Mouse (Mus musculus): ENCODE measurements around the gene Cdhr2. TPM values are rescaled to one million over a fixed set of nuclear protein-coding genes. Genes with fewer than 3 reads are reported as not detected.

Cdhr2 gene
- polyA plus RNA-seq, 1 experiment, result not detected

GRCm38 (mm10) chr13:54695479-54696230 is 5.6 kb upstream of the Cdhr2 start:
- Histone ChIP-seq H3K4me1 (ENCODE audit: control insufficient read depth, insufficient read depth, low read length) (peaks cover 6% of the 10 kb centered on the region), H3K27ac (ENCODE audit: control insufficient read depth, insufficient read depth, low read depth, low read length, poor library complexity) (no peak overlapping the region), H3K4me3 (replicated peaks; ENCODE audit: control insufficient read depth, low read depth, low read length) (no peak overlapping the region)
- 86% methylated on average over 11 of the region's 11 CpGs for WGBS
- TF ChIP-seq POLR2A (IDR thresholded peaks at IDR 0.05; ENCODE audit: borderline replicate concordance, control insufficient read depth, low read depth, low read length) (no peak), CTCF (IDR thresholded peaks at IDR 0.05; ENCODE audit: control insufficient read depth, insufficient read depth, low read length) (no peak)

DNA sequence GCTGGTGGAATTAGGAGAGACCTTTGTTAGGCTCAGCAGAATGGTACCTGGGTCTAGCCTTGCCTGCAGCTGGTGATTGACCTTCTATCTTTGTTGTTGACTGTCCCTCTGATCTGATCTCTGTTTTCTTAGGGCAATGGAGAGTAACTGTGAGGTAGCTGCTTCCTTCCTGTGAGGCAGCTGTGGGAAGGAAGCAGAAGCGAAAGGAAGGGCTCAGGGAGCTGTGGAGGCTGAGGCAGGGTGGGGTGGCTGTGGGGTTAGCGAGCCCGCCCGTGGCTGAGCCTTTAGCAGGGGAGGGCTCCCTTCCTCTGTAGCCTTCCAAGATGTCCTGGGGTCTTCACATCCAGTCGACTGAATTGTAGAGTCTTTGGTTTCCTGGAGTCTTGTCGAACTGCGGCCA is 1.2 kb downstream of the Cdhr2 start:
- no peak for TF ChIP-seq CTCF (IDR thresholded peaks at IDR 0.05; ENCODE audit: control insufficient read depth, insufficient read depth, low read length)
- TF ChIP-seq POLR2A (IDR thresholded peaks at IDR 0.05; ENCODE audit: borderline replicate concordance, control insufficient read depth, low read depth, low read length), result no peak
- H3K4me1 ChIP-seq (ENCODE audit: control insufficient read depth, insufficient read depth, low read length), result no peaks in the 10 kb centered on the region
- no peak overlapping the region for H3K27ac ChIP-seq (ENCODE audit: control insufficient read depth, insufficient read depth, low read depth, low read length, poor library complexity)
- H3K4me3 ChIP-seq (replicated peaks; ENCODE audit: control insufficient read depth, low read depth, low read length), result no peak overlapping the region
- 38% methylated on average over 7 of the region's 7 CpGs for WGBS

DNA sequence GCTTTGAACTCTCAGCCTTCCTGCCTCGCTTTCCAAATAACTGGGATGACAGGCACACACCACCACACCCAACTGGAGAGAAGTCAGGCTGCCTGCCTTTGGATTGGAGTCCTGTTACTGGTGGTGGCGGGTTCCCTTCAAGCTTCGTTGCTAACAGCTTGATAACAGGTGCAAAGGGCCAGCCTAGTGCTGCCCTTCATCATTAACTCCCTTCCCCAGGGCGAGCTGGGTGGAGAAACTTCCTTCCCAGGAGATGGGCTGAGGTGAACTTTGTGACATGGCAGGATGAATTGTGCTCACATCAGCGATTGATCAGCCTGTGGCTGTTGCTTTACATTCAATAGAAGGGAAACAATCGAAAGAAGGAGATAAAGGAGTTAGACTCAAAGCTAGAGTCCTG is 3.6 kb downstream of the Cdhr2 start:
- H3K4me1 ChIP-seq (ENCODE audit: control insufficient read depth, insufficient read depth, low read length), result no peaks in the 10 kb centered on the region; the same call in 1 of the 2 replicates
- TF ChIP-seq POLR2A (IDR thresholded peaks at IDR 0.05; ENCODE audit: borderline replicate concordance, control insufficient read depth, low read depth, low read length) (no peak), CTCF (IDR thresholded peaks at IDR 0.05; ENCODE audit: control insufficient read depth, insufficient read depth, low read length) (no peak)
- H3K27ac ChIP-seq (ENCODE audit: control insufficient read depth, insufficient read depth, low read depth, low read length, poor library complexity), result no peak overlapping the region
- WGBS, result 50% methylated on average over 6 of the region's 6 CpGs
- H3K4me3 ChIP-seq (replicated peaks; ENCODE audit: control insufficient read depth, low read depth, low read length), result no peak overlapping the region

DNA sequence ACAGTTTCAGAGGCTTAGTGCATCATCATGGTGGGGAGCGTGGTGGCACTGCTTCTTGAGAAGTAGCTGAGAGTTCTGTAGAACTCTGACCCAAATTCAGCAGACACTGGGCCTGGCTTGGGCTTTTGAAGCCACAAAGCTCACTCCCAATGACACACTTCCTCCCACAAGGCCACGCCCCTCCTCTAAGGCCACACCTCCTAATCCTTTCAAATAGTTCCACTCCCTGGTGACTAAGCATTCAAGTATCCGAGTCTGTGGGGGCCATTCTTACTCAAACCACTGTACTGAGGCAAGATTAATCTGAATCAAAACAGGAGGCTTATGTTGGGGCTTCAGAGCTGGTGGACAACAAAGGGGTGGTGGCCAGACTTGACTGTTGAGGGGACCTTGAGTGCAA is 9.6 kb downstream of the Cdhr2 start:
- no peak for TF ChIP-seq CTCF (IDR thresholded peaks at IDR 0.05; ENCODE audit: control insufficient read depth, insufficient read depth, low read length)
- TF ChIP-seq POLR2A (IDR thresholded peaks at IDR 0.05; ENCODE audit: borderline replicate concordance, control insufficient read depth, low read depth, low read length), result no peak
- 73% methylated on average over 3 of the region's 3 CpGs for WGBS
- Histone ChIP-seq H3K4me1 (ENCODE audit: control insufficient read depth, insufficient read depth, low read length) (no peaks in the 10 kb centered on the region; the same call in 1 of the 2 replicates), H3K27ac (ENCODE audit: control insufficient read depth, insufficient read depth, low read depth, low read length, poor library complexity) (no peak overlapping the region), H3K4me3 (replicated peaks; ENCODE audit: control insufficient read depth, low read depth, low read length) (no peak overlapping the region)

DNA sequence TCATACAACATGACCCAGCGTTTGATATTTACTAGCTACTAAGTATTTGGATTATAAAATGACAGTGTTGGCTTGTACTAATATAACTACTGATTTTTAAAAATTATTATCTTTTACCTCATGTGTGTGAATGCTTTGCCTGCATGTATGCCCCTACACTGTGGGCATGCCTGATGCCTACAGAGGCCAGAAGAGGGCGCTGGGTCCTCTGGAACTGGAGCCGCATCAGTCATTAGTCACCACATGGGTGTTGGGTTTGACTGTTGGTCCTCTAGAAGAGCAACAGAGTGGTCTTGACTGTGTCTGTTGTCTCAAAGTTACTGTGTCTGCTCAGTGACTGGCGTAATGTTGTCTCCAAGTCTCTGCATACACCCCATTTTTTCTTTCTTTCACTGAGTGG is 13.1 kb downstream of the Cdhr2 start:
- TF ChIP-seq CTCF (IDR thresholded peaks at IDR 0.05; ENCODE audit: control insufficient read depth, insufficient read depth, low read length), result peak; percentile 26; the same call in 1 of the 2 replicates
- TF ChIP-seq POLR2A (IDR thresholded peaks at IDR 0.05; ENCODE audit: borderline replicate concordance, control insufficient read depth, low read depth, low read length), result no peak
- no peak overlapping the region for H3K4me3 ChIP-seq (replicated peaks; ENCODE audit: control insufficient read depth, low read depth, low read length)
- no peaks in the 10 kb centered on the region for H3K4me1 ChIP-seq (ENCODE audit: control insufficient read depth, insufficient read depth, low read length)
- 35% methylated on average over 4 of the region's 4 CpGs for WGBS
- no peak overlapping the region for H3K27ac ChIP-seq (ENCODE audit: control insufficient read depth, insufficient read depth, low read depth, low read length, poor library complexity)

GRCm38 (mm10) chr13:54714996-54715395 is 13.7 kb downstream of the Cdhr2 start:
- H3K27ac ChIP-seq (ENCODE audit: control insufficient read depth, insufficient read depth, low read depth, low read length, poor library complexity), result no peak overlapping the region
- TF ChIP-seq POLR2A (IDR thresholded peaks at IDR 0.05; ENCODE audit: borderline replicate concordance, control insufficient read depth, low read depth, low read length) (no peak), CTCF (IDR thresholded peaks at IDR 0.05; ENCODE audit: control insufficient read depth, insufficient read depth, low read length) (no peak)
- WGBS, result 73% methylated on average over 10 of the region's 10 CpGs
- no peak overlapping the region for H3K4me3 ChIP-seq (replicated peaks; ENCODE audit: control insufficient read depth, low read depth, low read length)
- H3K4me1 ChIP-seq (ENCODE audit: control insufficient read depth, insufficient read depth, low read length), result no peaks in the 10 kb centered on the region

GRCm38 (mm10) chr13:54716916-54717315 is 15.7 kb downstream of the Cdhr2 start:
- no peaks in the 10 kb centered on the region for H3K4me1 ChIP-seq (ENCODE audit: control insufficient read depth, insufficient read depth, low read length)
- H3K4me3 ChIP-seq (replicated peaks; ENCODE audit: control insufficient read depth, low read depth, low read length), result no peak overlapping the region
- 2% methylated on average over 5 of the region's 5 CpGs for WGBS
- TF ChIP-seq POLR2A (IDR thresholded peaks at IDR 0.05; ENCODE audit: borderline replicate concordance, control insufficient read depth, low read depth, low read length), result no peak
- peak; percentile 76 for TF ChIP-seq CTCF (IDR thresholded peaks at IDR 0.05; ENCODE audit: control insufficient read depth, insufficient read depth, low read length)
- H3K27ac ChIP-seq (ENCODE audit: control insufficient read depth, insufficient read depth, low read depth, low read length, poor library complexity), result no peak overlapping the region

DNA sequence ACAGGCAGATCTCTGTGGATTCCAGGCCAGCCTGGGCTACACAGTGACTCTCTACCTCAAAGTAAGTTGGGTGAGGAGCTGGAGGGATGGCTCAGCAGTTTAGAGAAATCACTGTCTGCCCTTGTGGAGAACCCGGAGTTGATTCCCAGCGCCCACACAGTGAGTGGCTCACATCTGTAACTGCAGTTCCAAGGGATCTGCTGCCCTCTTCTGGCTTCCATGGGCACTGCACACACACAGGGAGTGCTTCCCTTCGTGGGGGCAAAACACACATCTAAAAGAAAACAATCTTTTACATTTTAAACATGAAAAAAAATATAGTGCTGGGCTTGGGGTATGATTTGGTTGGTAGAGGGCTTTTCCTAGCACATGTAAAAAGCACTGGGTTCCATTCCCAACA is 21.9 kb downstream of the Cdhr2 start:
- no peak overlapping the region for H3K4me3 ChIP-seq (replicated peaks; ENCODE audit: control insufficient read depth, low read depth, low read length)
- WGBS, result 88% methylated on average over 3 of the region's 3 CpGs
- TF ChIP-seq POLR2A (IDR thresholded peaks at IDR 0.05; ENCODE audit: borderline replicate concordance, control insufficient read depth, low read depth, low read length), result no peak
- peak; percentile 35; the same call in 1 of the 2 replicates for TF ChIP-seq CTCF (IDR thresholded peaks at IDR 0.05; ENCODE audit: control insufficient read depth, insufficient read depth, low read length)
- no peaks in the 10 kb centered on the region for H3K4me1 ChIP-seq (ENCODE audit: control insufficient read depth, insufficient read depth, low read length)
- H3K27ac ChIP-seq (ENCODE audit: control insufficient read depth, insufficient read depth, low read depth, low read length, poor library complexity), result no peak overlapping the region
